Mouse (Mus musculus): ENCODE results near the gene Llgl2. TPM values are rescaled to one million over a fixed set of nuclear protein-coding genes. Genes with fewer than 3 reads are reported as not detected.
"Not testable (repeated sequence)": the region's sequence is repeated elsewhere in the genome, so short reads cannot be mapped to it uniquely, and the experiment has no call there.

Llgl2 gene
- total RNA-seq, 2 experiments from 2014 or later, result 2.3 to 3.6 TPM

- H3K27ac ChIP-seq, result no peak overlapping the region
- intact Hi-C loops (cut with DNase I), result no loop called here
- TF ChIP-seq CTCF (IDR thresholded peaks at IDR 0.05), result peak; percentile 9
Measured at GRCm38 (mm10) chr11:115841044-115841443, 17.2 kb downstream of the Llgl2 start.

GRCm38 (mm10) chr11:115841961-115842550 lies 18.2 kb downstream of the Llgl2 start:
- TF ChIP-seq CTCF (IDR thresholded peaks at IDR 0.05), result no peak
- Histone ChIP-seq H3K27ac (no peak overlapping the region), H3K4me3 (no peak overlapping the region)
- DNase-seq (ENCODE audit: extremely low spot score in 1 of 2, low spot score in 2 of 2), result no peak
- intact Hi-C loops (cut with DNase I), result no loop called here

More at GRCm38 (mm10) chr11:115841044-115841443, 17.2 kb downstream of the Llgl2 start:
- no peak for DNase-seq (ENCODE audit: extremely low spot score in 1 of 2, low spot score in 2 of 2)
- H3K4me3 ChIP-seq, result no peak overlapping the region

GRCm38 (mm10) chr11:115843141-115843890 lies 19.5 kb downstream of the Llgl2 start:
- TF ChIP-seq CTCF (IDR thresholded peaks at IDR 0.05), result no peak
- DNase-seq (ENCODE audit: extremely low spot score in 1 of 2, low spot score in 2 of 2), result no peak
- intact Hi-C loops (cut with DNase I), result no loop called here
- Histone ChIP-seq H3K4me3 (no peak overlapping the region), H3K27ac (no peak overlapping the region)

- TF ChIP-seq CTCF (IDR thresholded peaks at IDR 0.05), result no peak
- intact Hi-C loops (cut with DNase I), result no loop called here
- Histone ChIP-seq H3K27ac (no peak overlapping the region), H3K4me3 (no peak overlapping the region)
- DNase-seq (ENCODE audit: extremely low spot score in 1 of 2, low spot score in 2 of 2), result no peak
Measured at GRCm38 (mm10) chr11:115843891-115844239, 20.0 kb downstream of the Llgl2 start.

- Histone ChIP-seq H3K27ac (no peak overlapping the region), H3K4me3 (no peak overlapping the region)
- intact Hi-C loops (cut with DNase I), result no loop called here
- DNase-seq (ENCODE audit: extremely low spot score in 1 of 2, low spot score in 2 of 2), result no peak
- no peak for TF ChIP-seq CTCF (IDR thresholded peaks at IDR 0.05)
Measured at GRCm38 (mm10) chr11:115844240-115844639, 20.4 kb downstream of the Llgl2 start.

GRCm38 (mm10) chr11:115845819-115846218 lies 22.0 kb downstream of the Llgl2 start:
- intact Hi-C loops (cut with DNase I), result no loop called here
- H3K4me3 ChIP-seq, result no peak overlapping the region
- no peak overlapping the region for H3K27ac ChIP-seq
- TF ChIP-seq CTCF (IDR thresholded peaks at IDR 0.05), result peak; percentile 1; the same call in 1 of the 2 replicates
- DNase-seq (ENCODE audit: extremely low spot score in 1 of 2, low spot score in 2 of 2), result no peak

GRCm38 (mm10) chr11:115854674-115855073 lies 30.8 kb downstream of the Llgl2 start:
- H3K4me3 ChIP-seq, result no peak overlapping the region
- intact Hi-C loops (cut with DNase I), result no loop called here
- H3K27ac ChIP-seq, result no peak overlapping the region
- peak; percentile 32 to 35 for DNase-seq (ENCODE audit: extremely low spot score in 1 of 2, low spot score in 2 of 2)
- TF ChIP-seq CTCF (IDR thresholded peaks at IDR 0.05), result no peak

GRCm38 (mm10) chr11:115857146-115857545 lies 33.3 kb downstream of the Llgl2 start:
- H3K4me3 ChIP-seq; intact Hi-C loops (cut with DNase I): not testable (repeated sequence)

GRCm38 (mm10) chr11:115857936-115858335 lies 34.1 kb downstream of the Llgl2 start:
- H3K27ac ChIP-seq, result no peak overlapping the region
- no peak for DNase-seq (ENCODE audit: extremely low spot score in 1 of 2, low spot score in 2 of 2)
- intact Hi-C loops (cut with DNase I), result no loop called here
- no peak for TF ChIP-seq CTCF (IDR thresholded peaks at IDR 0.05)
- H3K4me3 ChIP-seq, result no peak overlapping the region

More at GRCm38 (mm10) chr11:115857146-115857545, 33.3 kb downstream of the Llgl2 start:
- not testable (repeated sequence) for H3K27ac ChIP-seq; DNase-seq (ENCODE audit: extremely low spot score in 1 of 2, low spot score in 2 of 2)

GRCm38 (mm10) chr11:115858354-115858753 lies 34.5 kb downstream of the Llgl2 start, which contains the start of gene Myo15b:
TSS of gene Myo15b (plus strand) at chr11:115858406.
- intact Hi-C loops (cut with DNase I), result no loop called here
- H3K4me3 ChIP-seq, result no peak within 1 kb of the TSS

GRCm38 (mm10) chr11:115859143-115859945 lies 35.5 kb downstream of the Llgl2 start:
- intact Hi-C loops (cut with DNase I), result no loop called here
- Histone ChIP-seq H3K27ac (no peak overlapping the region), H3K4me3 (peak overlapping the region; percentile 31; the same call in 1 of the 2 replicates)
- TF ChIP-seq CTCF (IDR thresholded peaks at IDR 0.05), result peak; percentile 83
- peak; percentile 73 to 75 for DNase-seq (ENCODE audit: extremely low spot score in 1 of 2, low spot score in 2 of 2)

More at GRCm38 (mm10) chr11:115858354-115858753, 34.5 kb downstream of the Llgl2 start, which contains the start of gene Myo15b:
- TF ChIP-seq CTCF (IDR thresholded peaks at IDR 0.05), result no peak
- DNase-seq (ENCODE audit: extremely low spot score in 1 of 2, low spot score in 2 of 2), result no peak
- H3K27ac ChIP-seq, result no peak within 1 kb of the TSS

GRCm38 (mm10) chr11:115863895-115864294 lies 40.0 kb downstream of the Llgl2 start:
- peak; percentile 25; the same call in 1 of the 2 replicates for TF ChIP-seq CTCF (IDR thresholded peaks at IDR 0.05)
- intact Hi-C loops (cut with DNase I), result no loop called here
- DNase-seq (ENCODE audit: extremely low spot score in 1 of 2, low spot score in 2 of 2), result no peak
- Histone ChIP-seq H3K4me3 (no peak overlapping the region), H3K27ac (no peak overlapping the region)
